Mouse (Mus musculus) gonadal fat pad, adult 2 months (tissue): ENCODE measurements around the gene Tppp2. TPM values are rescaled to one million over a fixed set of nuclear protein-coding genes. Genes with fewer than 3 reads are reported as not detected.
"Not testable (repeated sequence)": the region's sequence is repeated elsewhere in the genome, so short reads cannot be mapped to it uniquely, and the experiment has no call there.

Source experiments
- DNase-seq: peaks from one replicate; pipeline ENCODE4 v3.0.0-alpha.2; 2012; ENCODE audit warnings: low read depth
- polyA plus RNA-seq: library from polyadenylated mRNA; depleted of rRNA; stranded (reverse); fragments of >200 nt; gene quantifications from 2 replicates; pipeline ENCODE4 v1.2.3, GENCODE M21; 2012

The Tppp2 gene
- polyA plus RNA-seq, 1 experiment = 2.3 TPM

DNA sequence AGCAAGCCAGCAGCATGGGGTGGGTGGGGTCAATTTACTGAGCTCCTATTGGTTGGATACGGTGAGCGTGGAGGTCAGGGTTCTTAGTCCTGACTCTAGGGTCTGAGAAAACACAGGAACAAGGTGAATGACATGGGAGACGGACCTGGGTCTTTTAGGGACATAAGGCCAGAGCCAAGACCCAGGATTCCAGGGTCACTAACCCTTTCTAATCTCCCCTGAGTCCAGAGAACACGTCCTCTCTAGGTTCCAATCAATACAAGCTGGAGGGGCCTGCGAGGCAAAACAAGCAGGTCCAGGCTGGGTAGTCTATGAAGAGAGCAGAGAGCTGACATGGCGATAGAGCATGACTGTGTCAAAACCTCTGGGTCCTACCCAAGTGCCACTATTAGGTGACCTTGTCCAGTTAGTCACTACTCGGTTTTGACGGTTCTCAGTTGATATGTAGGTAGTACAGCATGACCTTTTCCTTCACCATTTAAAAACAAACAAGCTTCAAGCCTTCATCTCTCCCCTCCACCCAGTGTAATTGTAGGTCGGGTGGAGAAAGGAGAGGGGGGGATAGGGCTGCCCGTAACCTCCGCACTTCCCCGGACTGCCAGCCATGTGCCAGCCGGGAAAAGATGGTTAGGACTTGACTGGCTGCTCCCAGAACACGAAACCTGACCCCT lies 5.7 kb upstream of the Tppp2 start:
- DNase-seq = no peak

DNA sequence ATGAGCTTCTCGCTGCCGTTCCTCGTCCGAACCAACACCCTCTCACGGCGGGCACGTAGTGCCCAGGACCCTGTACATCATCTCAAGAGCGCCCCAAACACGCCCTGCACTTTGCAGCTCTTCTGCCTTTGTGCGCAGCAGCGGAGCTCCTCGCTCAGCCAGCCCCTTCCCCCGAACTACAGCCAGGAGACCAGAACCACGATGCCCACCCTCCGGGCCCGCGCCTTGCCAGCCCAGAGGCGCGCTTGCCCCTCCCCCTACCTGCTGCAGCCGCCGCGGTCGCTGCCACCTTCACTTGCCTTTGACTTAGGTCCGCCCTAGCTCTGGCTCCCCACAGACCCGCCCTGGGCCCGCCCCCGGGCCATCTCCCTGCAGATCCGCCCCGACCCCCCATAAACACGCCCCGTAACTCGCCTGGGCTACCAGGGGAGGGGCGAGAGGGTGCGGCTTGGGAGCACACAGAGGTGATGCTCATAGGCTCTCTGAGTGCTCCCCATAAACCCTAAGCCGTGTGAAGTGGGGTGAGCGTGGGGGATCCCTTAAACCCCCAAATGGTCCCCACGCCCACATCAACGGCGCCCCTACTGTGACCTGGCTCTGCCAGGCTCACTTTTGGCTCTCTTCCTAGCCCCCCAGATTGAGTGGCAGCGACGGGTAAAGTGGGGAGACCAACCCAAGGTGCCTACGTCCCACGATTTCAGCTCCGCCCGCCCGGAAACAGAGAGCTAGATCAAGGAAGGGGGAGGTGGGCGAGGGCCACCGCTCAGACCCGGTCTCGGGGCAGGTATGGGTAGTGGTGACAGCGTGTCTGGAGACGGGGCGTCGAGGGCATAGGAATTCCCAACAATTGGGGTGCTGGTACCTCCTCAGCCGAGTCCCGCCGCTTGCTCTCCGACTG lies 4.9 kb upstream of the Tppp2 start:
- DNase-seq = no peak

DNA sequence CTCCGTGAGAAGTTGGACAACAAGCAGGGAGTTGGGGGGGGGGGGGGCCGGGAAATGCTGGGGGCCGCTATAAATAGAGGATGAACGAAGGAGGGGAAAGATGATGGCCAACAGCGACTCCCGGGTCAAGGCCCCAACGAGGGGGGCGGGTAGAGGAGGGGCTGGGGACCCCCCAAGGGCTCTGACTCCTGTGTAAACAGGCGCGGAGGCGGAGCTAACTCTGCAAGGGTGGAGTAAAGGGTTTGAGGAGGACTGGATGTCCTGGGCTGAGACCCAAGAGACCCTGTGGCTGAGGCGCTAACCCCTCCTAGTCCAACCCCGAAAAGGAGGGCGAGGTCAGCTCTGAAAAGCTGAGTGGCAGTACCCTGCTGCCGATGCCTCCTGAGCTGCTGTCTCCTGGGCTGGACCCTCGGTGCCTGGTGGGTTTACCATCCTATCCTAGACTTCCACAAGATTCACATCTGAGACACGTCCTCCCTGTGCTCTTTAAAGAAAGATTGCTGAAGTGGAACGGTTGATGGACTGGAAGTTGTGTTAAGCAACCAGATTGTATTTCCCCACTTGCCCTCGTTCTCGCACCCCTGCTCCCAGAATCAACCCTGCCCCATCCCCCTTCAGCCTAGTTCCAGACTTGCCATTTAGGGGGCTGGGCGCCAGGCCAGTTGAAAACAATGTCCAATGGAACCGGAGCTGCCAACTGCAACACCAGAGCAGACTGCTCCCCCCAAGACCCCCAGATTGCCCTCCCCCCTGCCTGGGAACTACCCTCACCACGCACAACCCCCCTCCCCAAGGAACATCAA lies 4.1 kb upstream of the Tppp2 start, which contains the start of gene Ndrg2:
Gene Ndrg2 (minus strand): TSS at position 199 of the 803 bp plus-strand sequence.
- no peak for DNase-seq

DNA sequence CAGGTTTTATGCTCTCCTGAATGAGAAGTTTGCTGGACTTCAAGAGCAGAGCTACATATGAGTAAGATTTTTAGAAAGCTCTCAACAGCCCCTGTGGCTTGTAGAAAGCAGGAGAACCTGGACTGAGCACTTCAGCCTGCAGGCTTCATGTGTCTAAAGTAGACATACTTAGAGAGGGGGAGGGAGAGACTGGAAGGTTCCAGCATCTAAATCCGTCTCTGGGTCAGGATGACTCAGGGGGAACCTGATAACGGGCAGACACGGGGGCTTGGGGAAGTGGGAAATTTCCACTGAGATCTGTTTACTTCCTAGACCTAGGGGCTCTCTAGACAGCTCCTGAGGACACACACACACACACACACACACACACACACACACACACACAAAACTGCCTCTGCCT lies 3.2 kb upstream of the Tppp2 start:
- DNase-seq = no peak

DNA sequence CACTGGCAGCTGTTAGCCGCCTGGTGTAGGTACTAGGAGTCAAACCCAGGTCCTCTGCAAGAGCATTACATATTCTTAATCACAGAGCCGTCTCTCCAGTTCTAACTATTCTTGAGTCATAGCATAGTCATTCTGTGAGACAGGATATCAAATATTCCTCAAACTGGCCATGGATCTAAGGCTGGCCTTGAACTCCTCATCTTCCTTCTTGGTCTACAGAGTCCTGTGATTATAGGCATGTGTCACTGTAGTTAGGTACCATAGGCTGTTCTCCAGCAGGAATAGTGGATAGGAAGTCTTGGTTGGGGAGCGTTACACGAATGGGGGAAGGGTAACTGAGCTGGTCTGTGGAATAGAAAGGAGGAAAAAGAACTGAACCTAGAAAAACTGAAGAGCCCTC lies 1.7 kb upstream of the Tppp2 start:
- no peak for DNase-seq

DNA sequence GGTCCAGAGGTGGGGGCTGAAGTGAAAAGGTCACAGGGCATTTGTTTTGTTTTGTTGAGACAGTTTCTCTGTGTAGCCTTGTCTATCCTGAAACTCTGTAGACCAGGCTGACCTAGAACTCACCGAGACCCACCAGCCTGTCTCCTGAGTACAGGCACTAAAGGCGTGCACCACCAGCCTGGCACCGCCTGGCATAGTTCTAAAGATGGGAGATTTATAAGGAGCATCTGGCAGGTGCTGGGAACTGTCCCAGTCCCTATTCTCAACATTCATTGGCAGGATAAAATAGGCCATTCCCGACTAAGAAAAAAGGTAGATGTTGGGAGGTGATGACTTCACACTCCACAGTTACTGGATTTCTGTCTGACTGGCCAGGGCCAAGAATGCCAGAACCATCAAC lies 741 bp downstream of the Tppp2 start:
- DNase-seq = no peak

DNA sequence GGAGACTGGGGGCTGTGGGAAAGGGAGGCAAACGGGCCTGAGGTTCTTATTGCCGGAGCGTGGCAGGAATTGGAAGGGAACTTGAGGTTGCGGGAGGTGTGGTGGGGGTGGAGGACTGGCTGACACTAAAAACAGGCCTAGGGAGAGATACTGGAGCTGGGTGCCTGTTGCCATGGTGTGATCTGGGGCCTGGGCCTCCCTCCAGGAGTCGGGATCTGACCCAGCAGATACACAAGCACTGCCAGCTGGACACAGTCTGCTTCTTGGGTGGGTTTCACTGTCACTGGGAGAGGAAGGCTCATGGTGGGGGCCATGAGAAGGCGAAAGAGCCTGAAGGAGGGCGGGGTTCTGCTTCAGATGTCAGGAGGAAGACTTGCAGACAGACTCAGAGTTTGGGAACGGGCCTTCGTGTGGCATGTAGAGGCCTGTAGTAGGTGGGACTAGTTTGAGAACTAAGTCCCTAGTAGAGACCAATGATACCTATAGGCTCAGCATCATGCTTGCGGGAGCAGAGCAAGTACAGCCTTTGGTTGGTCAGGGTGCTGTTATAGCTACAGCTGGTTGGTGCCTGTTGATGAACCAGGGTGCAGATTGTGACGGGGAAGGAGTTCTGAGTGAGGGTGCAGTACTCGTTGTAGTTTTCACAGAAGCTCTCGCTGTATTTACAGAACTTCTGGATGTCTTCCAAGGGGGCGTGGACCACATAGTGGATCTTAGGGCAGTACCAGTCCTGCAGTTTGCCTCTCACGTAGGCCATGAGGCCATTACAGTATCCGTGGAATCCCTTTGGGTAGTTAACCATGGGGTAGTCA lies 3.7 kb downstream of the Tppp2 start:
- no peak for DNase-seq

DNA sequence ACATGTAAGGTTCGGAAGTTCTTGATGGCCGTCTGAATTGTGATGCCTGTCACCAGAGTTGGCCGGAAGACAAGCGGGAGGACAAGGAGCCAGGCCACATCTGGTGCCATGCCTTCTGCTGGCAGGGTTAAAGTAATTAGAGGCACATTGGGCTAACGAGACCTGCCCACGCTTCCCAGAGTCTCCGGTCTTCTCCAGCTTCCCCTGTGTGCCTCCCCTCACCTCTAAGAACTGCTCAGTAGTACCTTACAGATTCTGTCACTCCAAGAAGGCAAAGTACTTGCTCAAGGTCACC lies 4.3 kb downstream of the Tppp2 start, which contains the start of gene Rnase13:
Gene Rnase13 (minus strand): TSS at position 203 of the 295 bp plus-strand sequence.
- DNase-seq = no peak

DNA sequence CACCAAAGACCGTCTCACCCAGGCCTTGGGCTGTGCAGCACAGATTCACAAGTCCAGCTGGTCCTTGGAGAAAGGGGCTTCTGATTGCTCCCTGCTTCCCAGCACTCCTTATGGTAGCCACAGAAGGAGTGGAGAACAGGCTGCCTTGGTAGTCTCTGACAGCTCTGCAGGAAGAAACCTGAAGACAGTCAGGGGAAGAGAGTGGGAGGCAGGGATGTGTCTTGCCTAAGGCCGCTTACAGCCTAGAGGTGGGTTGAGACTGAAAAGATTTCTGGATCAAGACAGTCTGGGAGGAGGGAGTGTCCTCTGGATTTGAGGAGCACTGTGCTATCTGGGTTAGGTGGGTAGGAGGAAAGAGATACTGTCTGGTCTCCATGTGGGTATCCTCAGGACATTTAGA lies 4.7 kb downstream of the Tppp2 start:
- DNase-seq = no peak

DNA sequence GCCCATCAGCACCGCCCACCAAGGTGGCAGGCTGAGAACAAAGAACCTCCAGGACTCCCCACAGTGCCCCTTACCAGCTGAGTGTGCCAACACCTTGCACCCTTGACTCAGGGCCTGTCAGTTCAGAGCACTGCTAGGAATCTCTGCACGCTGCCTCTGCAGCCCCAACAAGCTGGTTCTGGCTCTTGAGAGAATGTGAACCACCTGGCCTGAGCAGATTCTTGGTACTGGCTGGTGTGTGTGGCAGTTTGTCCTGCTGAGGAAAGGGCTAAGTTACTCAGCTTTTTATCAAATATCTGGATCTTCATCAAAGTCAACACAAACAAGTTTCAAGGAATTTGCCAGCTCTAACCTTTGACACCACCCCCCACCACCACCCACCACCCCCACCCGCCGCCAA lies 5.3 kb downstream of the Tppp2 start:
- no peak for DNase-seq

DNA sequence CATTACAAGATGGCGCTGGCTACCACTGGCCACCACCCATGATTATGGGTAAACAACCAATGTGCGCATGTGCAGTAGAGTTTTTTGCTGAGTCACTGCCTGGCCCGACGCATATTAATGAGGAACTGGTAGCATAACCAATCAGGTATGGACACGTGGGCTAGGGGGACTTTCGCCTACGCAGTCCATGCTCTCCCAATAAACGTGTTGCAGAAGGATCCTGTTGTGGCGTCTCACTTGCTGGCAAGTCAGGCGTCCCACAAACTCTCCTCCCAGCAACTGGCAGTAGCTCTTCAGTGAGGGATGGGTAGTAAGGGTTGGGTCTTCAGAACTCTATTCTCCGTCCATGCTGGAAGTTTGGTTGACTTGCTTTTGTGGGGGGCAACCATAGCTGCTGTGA lies 8.7 kb downstream of the Tppp2 start:
- DNase-seq = not testable (repeated sequence)

DNA sequence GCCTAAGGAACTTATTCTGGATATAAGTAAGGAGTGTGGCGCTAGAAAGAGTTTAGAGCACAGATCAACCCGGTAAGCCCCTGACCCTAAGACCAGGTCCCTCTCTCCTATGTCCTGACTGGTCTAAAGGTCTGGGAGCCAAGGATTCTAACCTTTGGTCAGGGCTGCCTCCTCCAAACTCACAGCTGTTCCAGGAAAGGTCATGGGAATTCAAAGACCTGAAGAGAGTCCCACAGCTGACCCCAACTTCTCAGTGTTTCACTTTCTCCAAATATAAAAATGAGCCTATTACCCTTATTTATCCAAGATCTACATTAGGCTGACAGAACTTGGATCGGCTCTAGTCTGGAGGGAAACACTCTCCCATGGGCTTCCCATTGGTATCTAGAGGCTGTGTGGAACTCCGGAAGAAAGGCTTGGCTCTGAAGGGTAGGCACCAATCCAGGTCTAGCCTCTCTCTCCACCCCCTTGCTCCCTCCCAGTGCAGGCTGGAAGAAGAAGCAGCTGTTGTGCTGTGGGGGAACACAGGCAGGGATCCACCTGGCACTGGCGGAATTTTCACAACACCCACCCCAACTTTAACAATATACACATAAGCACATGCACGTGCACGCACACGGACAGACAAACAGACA lies 11.2 kb downstream of the Tppp2 start:
- no peak for DNase-seq

DNA sequence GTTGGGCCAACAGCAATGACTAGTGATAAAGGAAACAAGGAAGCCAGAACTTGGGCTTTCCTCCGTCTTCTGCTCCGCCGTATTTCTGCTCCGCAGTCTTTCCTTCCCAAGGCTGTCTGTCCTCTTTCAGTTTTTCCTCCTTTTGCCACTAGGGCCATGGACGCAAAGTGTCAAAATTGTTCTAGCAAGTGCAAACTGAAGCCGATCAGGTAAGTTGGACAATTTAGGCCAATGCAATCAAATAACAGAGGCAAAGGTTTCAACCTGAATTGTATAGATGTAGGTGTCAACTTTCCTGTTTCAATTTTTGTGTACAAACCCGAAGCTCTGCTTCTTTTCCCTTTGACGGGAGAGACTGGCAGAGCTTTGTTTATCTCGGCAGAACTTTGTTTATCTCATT lies 11.7 kb downstream of the Tppp2 start:
- no peak for DNase-seq

DNA sequence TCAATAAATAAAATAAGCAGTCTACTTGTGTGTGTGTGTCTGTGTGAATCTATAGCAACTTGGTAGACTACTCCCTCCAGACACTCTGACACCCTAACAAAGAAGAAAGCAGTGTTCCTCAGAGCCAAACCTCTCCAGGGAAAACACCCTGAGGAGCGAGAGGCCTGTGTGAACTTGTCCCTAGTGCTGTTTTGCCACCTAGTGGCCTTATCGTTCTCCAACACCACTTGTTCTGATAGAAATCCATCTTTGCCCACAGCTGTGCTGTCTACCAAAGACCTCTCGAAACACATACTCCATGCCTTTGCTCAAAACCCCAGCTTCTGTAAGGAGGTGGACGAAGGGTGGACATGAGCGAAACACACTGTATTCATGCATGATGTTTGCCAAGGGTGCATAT lies 12.6 kb downstream of the Tppp2 start:
- no peak for DNase-seq

DNA sequence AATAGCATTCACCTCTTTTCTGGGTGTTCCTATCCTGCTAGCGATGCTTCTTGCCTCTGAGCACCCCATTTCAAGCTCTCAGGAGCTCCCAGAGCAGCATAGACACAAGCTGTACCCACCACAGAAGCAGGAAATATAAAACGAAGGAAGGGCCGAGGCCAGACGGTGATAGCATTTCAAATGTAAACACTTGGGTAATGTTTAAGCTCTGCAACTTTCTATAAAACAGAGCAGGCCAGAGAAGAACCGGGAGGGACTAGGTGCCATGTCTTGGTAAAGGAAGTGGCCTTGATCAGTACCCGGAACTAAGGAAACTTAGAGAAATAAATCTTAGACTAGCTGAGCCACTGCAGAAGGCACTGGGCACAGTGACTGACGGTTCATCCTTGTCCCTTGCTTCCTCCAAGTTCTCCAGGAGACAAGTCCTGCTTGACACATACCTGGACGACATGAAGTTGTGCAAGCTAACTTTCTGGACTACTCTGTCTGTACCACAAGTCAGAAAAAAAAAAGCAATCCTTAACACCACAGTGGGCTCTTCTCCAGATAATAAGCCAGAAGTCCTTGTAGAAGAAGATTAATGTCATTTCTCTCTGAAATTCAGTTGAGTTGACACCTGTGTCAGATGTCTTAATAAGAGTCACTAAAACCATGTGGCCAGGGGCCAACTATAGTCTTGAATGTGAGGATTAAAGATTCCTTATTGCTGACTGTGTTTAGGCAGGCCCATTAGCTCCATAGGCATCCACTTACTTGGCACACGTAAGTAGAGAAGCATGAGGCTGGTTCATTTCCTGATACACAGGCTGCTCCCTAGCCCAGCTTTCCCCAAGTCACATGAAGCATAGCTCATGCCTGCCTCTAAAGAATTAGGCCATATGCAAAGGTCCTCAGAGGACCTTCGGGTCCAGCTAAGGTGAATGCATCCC lies 14.1 kb downstream of the Tppp2 start:
- DNase-seq = peak; percentile 99

DNA sequence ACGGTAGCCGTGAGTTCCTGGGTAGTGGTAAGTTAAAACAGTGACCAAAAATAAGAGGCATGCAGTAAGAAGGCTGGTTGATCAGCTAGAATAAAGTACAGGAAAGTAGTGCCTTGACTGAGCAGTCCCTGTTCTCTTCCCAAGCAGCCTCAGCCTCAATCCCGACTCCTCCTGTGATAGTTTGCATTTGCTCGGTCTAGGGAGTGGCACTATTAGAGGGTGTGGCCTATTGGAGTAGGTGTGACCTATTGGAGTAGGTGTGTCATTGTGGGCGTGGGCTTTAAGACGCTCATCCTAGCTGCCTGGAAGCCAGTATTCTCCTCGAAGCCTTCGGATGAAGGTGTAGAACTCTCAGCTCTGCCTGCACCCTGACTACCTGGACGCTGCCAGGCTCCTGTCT lies 20.8 kb downstream of the Tppp2 start:
- DNase-seq = no peak

DNA sequence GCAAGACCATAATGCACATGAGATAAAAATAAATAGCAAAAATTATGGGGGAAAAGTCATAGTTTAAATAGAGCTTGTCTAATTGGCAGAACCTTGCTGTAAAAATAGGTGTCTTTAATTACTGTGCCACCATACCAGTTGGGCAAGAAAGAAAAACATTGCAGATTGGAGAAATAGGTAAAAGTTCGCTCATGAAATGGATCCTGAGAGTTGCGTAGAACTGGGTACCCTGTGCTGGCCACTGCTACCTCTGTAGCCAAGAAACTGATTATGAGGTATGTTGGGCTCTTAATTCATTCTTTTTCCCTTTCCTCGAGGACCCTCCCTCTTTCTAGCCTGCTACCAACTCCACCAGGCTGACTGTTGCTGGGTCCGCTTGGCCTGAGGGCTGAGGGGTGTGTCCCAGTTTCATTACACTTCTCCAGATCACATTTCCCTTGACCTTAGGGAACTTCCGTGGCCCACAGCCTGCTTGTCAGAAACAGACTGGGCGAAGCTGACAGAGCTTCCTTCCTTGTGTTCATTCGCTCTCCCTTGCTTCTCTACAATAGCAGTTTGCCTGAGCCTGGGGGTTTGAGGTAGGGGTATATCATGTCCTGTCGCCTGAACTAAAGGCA lies 22.8 kb downstream of the Tppp2 start:
- DNase-seq = no peak

DNA sequence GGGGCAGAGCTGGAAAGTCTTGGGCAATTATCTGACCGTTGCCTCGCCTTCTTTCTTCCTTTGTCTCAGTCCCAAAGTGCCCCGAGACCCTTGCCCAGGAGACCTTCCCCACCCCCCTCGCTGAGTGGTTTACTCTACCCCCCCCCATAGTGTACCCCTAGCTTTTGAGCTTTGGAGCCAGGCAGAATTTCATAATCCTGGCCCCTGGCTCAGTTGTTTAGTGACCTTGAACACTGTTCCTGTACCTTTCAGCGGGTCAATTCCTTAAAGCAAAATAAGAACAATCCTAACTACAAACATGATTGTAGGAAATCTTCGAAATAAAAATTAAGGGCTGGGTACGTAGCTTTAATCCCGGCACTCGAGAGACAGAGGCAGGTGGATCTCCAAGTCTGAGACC lies 23.4 kb downstream of the Tppp2 start:
- no peak for DNase-seq

DNA sequence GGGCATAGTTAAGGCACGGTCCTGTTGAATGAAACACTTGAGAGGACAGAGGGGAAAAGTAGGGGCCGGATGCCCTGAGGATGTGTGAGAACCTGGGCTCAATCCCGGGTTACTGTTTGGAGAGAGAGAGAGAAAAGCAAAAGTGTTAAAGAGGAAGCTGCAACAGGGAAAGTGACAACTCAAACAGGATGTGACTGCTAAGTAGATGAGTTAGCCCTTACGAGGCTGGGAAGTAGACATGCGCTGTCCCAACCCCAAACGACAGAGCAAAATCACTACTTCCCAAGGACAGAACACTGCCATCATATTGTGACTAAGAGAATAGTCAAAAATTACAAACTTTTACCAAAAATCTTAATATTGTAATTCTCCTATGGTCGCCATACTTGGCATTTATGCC lies 24.0 kb downstream of the Tppp2 start:
- no peak for DNase-seq

DNA sequence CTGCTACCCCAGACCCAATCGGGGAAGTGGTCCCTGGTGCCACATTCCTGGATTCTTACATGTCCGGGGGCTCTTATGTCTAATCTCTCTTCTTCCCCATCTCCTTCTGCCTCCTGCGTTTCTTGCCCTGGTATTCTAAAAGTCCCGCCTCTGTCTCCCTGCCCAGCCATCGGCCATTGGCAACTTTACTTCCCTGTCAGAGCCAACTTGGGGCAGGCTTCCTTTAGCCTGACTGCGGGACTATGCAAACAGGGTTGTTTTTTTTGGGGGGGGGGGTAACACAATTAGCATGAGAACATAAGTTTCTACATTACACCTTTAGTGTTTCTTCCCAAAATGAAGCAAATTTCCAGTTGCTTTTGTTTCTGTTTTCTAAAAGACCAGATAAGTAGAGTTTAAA lies 25.1 kb downstream of the Tppp2 start:
- no peak for DNase-seq
